Mouse (Mus musculus): ENCODE data around the gene Il10. TPM values are rescaled to one million over a fixed set of nuclear protein-coding genes. Genes with fewer than 3 reads are reported as not detected.

Il10 gene
- polyA plus RNA-seq, 1 experiment = 25.6 TPM

- Histone ChIP-seq H3K4me1 (ENCODE audit: control insufficient read depth, insufficient read depth, low read length) (peaks cover 21% of the 10 kb centered on the region), H3K4me3 (ENCODE audit: insufficient read depth, low read length) (no peak overlapping the region), H3K27ac (ENCODE audit: insufficient read depth, low read depth, low read length) (no peak overlapping the region)
- TF ChIP-seq CTCF (IDR thresholded peaks at IDR 0.05; ENCODE audit: low read depth, low read length) (no peak), POLR2A (IDR thresholded peaks at IDR 0.05; ENCODE audit: borderline replicate concordance, low read depth, low read length) (no peak)
Observed at GRCm38 (mm10) chr1:131045723-131046355, 26.2 kb downstream of the Il10 start.

GRCm38 (mm10) chr1:131046607-131047006 lies 27.0 kb downstream of the Il10 start:
- peaks cover 26% of the 10 kb centered on the region for H3K4me1 ChIP-seq (ENCODE audit: control insufficient read depth, insufficient read depth, low read length)
- TF ChIP-seq POLR2A (IDR thresholded peaks at IDR 0.05; ENCODE audit: borderline replicate concordance, low read depth, low read length) (no peak), CTCF (IDR thresholded peaks at IDR 0.05; ENCODE audit: low read depth, low read length) (no peak)
- no peak overlapping the region for H3K27ac ChIP-seq (ENCODE audit: insufficient read depth, low read depth, low read length)
- no peak overlapping the region for H3K4me3 ChIP-seq (ENCODE audit: insufficient read depth, low read length)

- H3K27ac ChIP-seq (ENCODE audit: insufficient read depth, low read depth, low read length) = no peak overlapping the region
- TF ChIP-seq CTCF (IDR thresholded peaks at IDR 0.05; ENCODE audit: low read depth, low read length) (no peak), POLR2A (IDR thresholded peaks at IDR 0.05; ENCODE audit: borderline replicate concordance, low read depth, low read length) (no peak)
- no peak overlapping the region for H3K4me3 ChIP-seq (ENCODE audit: insufficient read depth, low read length)
Observed at GRCm38 (mm10) chr1:131048121-131048863, 28.6 kb downstream of the Il10 start.

GRCm38 (mm10) chr1:131048946-131049345 lies 29.3 kb downstream of the Il10 start:
- no peak overlapping the region for H3K4me3 ChIP-seq (ENCODE audit: insufficient read depth, low read length)
- H3K4me1 ChIP-seq (ENCODE audit: control insufficient read depth, insufficient read depth, low read length) = peaks cover 28% of the 10 kb centered on the region
- no peak overlapping the region for H3K27ac ChIP-seq (ENCODE audit: insufficient read depth, low read depth, low read length)
- no peak for TF ChIP-seq CTCF (IDR thresholded peaks at IDR 0.05; ENCODE audit: low read depth, low read length)
- no peak for TF ChIP-seq POLR2A (IDR thresholded peaks at IDR 0.05; ENCODE audit: borderline replicate concordance, low read depth, low read length)

More at GRCm38 (mm10) chr1:131048121-131048863, 28.6 kb downstream of the Il10 start:
- H3K4me1 ChIP-seq (ENCODE audit: control insufficient read depth, insufficient read depth, low read length) = peaks cover 28% of the 10 kb centered on the region

GRCm38 (mm10) chr1:131049361-131049806 lies 29.7 kb downstream of the Il10 start:
- Histone ChIP-seq H3K27ac (ENCODE audit: insufficient read depth, low read depth, low read length) (no peak overlapping the region), H3K4me1 (ENCODE audit: control insufficient read depth, insufficient read depth, low read length) (peaks cover 28% of the 10 kb centered on the region), H3K4me3 (ENCODE audit: insufficient read depth, low read length) (no peak overlapping the region)
- no peak for TF ChIP-seq CTCF (IDR thresholded peaks at IDR 0.05; ENCODE audit: low read depth, low read length)
- TF ChIP-seq POLR2A (IDR thresholded peaks at IDR 0.05; ENCODE audit: borderline replicate concordance, low read depth, low read length) = no peak

GRCm38 (mm10) chr1:131050011-131050410 lies 30.4 kb downstream of the Il10 start:
- no peak overlapping the region for H3K4me3 ChIP-seq (ENCODE audit: insufficient read depth, low read length)
- H3K4me1 ChIP-seq (ENCODE audit: control insufficient read depth, insufficient read depth, low read length) = peaks cover 28% of the 10 kb centered on the region
- TF ChIP-seq POLR2A (IDR thresholded peaks at IDR 0.05; ENCODE audit: borderline replicate concordance, low read depth, low read length) (no peak), CTCF (IDR thresholded peaks at IDR 0.05; ENCODE audit: low read depth, low read length) (no peak)
- H3K27ac ChIP-seq (ENCODE audit: insufficient read depth, low read depth, low read length) = no peak overlapping the region

- Histone ChIP-seq H3K27ac (ENCODE audit: insufficient read depth, low read depth, low read length) (no peak overlapping the region), H3K4me3 (ENCODE audit: insufficient read depth, low read length) (no peak overlapping the region), H3K4me1 (ENCODE audit: control insufficient read depth, insufficient read depth, low read length) (peaks cover 28% of the 10 kb centered on the region)
- TF ChIP-seq POLR2A (IDR thresholded peaks at IDR 0.05; ENCODE audit: borderline replicate concordance, low read depth, low read length) = no peak
- no peak for TF ChIP-seq CTCF (IDR thresholded peaks at IDR 0.05; ENCODE audit: low read depth, low read length)
Observed at GRCm38 (mm10) chr1:131050617-131051016, 31.0 kb downstream of the Il10 start.

- Histone ChIP-seq H3K27ac (ENCODE audit: insufficient read depth, low read depth, low read length) (no peak overlapping the region), H3K4me1 (ENCODE audit: control insufficient read depth, insufficient read depth, low read length) (peaks cover 28% of the 10 kb centered on the region), H3K4me3 (ENCODE audit: insufficient read depth, low read length) (no peak overlapping the region)
- TF ChIP-seq POLR2A (IDR thresholded peaks at IDR 0.05; ENCODE audit: borderline replicate concordance, low read depth, low read length) (no peak), CTCF (IDR thresholded peaks at IDR 0.05; ENCODE audit: low read depth, low read length) (no peak)
Observed at GRCm38 (mm10) chr1:131051073-131051472, 31.4 kb downstream of the Il10 start.

GRCm38 (mm10) chr1:131053239-131053638 lies 33.6 kb downstream of the Il10 start:
- Histone ChIP-seq H3K4me3 (ENCODE audit: insufficient read depth, low read length) (no peak overlapping the region), H3K27ac (ENCODE audit: insufficient read depth, low read depth, low read length) (0 out of 2 replicates have a peak overlapping the region, but pooled peaks have one; percentile 22)

GRCm38 (mm10) chr1:131053656-131054055 lies 34.0 kb downstream of the Il10 start:
- H3K27ac ChIP-seq (ENCODE audit: insufficient read depth, low read depth, low read length) = 0 out of 2 replicates have a peak overlapping the region, but pooled peaks have one; percentile 22
- peaks cover 28% of the 10 kb centered on the region for H3K4me1 ChIP-seq (ENCODE audit: control insufficient read depth, insufficient read depth, low read length)
- TF ChIP-seq POLR2A (IDR thresholded peaks at IDR 0.05; ENCODE audit: borderline replicate concordance, low read depth, low read length) (no peak), CTCF (IDR thresholded peaks at IDR 0.05; ENCODE audit: low read depth, low read length) (no peak)
- H3K4me3 ChIP-seq (ENCODE audit: insufficient read depth, low read length) = no peak overlapping the region

More at GRCm38 (mm10) chr1:131053239-131053638, 33.6 kb downstream of the Il10 start:
- H3K4me1 ChIP-seq (ENCODE audit: control insufficient read depth, insufficient read depth, low read length) = peaks cover 28% of the 10 kb centered on the region
- TF ChIP-seq CTCF (IDR thresholded peaks at IDR 0.05; ENCODE audit: low read depth, low read length) (no peak; the same call in none of the 2 replicates), POLR2A (IDR thresholded peaks at IDR 0.05; ENCODE audit: borderline replicate concordance, low read depth, low read length) (no peak)

Data from bone marrow macrophage, adult 2 months (primary cell).